Mouse (Mus musculus): ENCODE data around the gene Mpv17l2. TPM values are rescaled to one million over a fixed set of nuclear protein-coding genes. Genes with fewer than 3 reads are reported as not detected.

Mpv17l2 gene
- polyA plus RNA-seq, 1 experiment from 2014 or later: 37.1 TPM

DNA sequence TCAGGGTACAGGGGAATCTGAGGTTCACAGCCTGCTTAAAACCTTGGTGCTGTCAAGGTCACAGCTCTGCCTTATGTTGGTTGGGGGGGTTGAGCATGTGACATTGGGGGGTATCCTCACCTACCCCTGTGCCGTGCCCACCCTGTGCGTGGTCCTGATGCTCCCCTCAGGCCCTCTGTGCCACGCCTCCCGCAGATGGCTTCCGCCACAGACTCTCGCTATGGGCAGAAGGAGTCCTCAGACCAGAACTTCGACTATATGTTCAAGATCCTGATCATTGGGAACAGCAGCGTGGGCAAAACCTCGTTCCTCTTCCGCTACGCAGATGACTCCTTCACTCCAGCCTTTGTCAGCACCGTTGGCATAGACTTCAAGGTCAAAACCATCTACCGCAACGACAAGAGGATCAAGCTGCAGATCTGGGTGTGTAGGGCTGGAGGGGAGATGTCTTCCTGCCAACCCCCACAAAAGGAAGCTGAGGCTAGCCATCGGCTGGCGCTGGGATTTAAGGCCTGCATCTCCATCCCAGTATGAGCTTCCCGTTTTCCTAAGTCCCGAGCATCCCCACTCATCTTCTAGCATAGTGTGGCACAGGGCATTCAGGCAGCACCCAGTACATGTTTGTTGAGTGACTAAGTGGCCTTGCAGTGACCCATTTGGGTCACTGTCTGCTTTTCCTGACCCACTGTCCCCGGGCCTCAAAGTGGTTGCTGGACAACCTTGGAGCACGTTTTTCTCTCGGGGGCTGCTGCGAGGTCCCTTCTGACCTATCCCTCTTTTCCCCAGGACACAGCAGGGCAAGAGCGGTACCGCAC lies 4.9 kb downstream of the Mpv17l2 start:
- no peak for ATAC-seq (ENCODE audit: low read depth)
- 81% methylated on average over 24 of the region's 24 CpGs for WGBS
- Histone ChIP-seq H3K36me3 (ENCODE audit: control insufficient read depth, insufficient read depth, low read length) (peaks cover 12% of the 10 kb centered on the region), H3K4me3 (ENCODE audit: low read length) (no peak overlapping the region; the same call in none of the 2 replicates), H3K4me2 (ENCODE audit: low read depth, low read length) (peak overlapping the region; percentile 94; the same call in 1 of the 2 replicates), H3K4me1 (replicated peaks; ENCODE audit: control insufficient read depth, insufficient read depth, low read length) (peaks cover 36% of the 10 kb centered on the region), H3K27me3 (ENCODE audit: control insufficient read depth, insufficient read depth, low read depth, low read length) (no peaks in the 10 kb centered on the region), H3K9ac (ENCODE audit: low read length) (peak overlapping the region; percentile 83; the same call in 1 of the 2 replicates), H3K27ac (ENCODE audit: low read length) (no peak overlapping the region), H3K9me3 (ENCODE audit: control insufficient read depth, low read length) (no peaks in the 10 kb centered on the region)

DNA sequence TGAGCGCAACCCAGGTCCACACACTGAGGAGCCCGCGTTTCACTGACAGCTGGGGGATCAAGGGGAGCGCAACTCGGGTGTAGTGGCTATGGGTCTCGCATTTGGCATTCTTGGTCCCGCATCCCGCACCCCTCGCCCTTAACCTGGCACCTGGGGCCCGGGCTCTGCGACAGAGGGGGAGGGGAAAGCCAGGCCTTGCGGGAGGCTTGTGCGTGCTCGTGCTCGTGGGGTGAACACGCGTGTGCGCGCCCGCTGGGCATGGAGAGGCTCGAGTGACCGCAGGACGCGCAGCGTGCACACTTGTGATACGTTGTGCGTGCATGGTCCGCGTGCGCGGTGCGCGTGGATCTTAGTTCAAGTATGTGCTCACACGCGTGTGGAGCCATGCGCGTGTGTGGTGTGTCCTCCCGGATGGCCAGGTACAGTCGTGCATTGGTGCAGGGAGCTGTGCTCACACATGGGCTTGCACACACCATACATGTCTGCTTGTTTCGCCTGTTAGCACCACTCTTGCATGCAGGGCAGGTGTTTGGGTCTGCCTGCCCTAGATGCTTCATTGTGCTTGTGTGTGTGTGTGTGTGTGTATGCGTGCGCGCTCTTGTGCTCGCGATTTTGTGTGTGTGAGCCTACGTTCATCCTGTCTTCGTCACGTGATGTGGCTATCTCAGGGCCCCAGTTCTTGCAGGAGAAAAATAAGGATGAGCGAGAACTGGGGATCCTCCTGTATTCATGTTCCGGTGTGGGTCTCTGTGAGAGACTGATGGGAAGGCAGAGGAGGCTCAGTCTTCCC lies 5.7 kb downstream of the Mpv17l2 start:
- Histone ChIP-seq H3K36me3 (ENCODE audit: control insufficient read depth, insufficient read depth, low read length) (peaks cover 12% of the 10 kb centered on the region), H3K4me3 (ENCODE audit: low read length) (peak overlapping the region; percentile 72), H3K9me3 (ENCODE audit: control insufficient read depth, low read length) (no peaks in the 10 kb centered on the region), H3K4me2 (ENCODE audit: low read depth, low read length) (peak overlapping the region; percentile 94), H3K27ac (ENCODE audit: low read length) (0 out of 2 replicates have a peak overlapping the region, but pooled peaks have one; percentile 9), H3K27me3 (ENCODE audit: control insufficient read depth, insufficient read depth, low read depth, low read length) (no peaks in the 10 kb centered on the region), H3K9ac (ENCODE audit: low read length) (peak overlapping the region; percentile 83), H3K4me1 (replicated peaks; ENCODE audit: control insufficient read depth, insufficient read depth, low read length) (peaks cover 33% of the 10 kb centered on the region)
- ATAC-seq (ENCODE audit: low read depth): peak; percentile 8
- 14% methylated on average over 50 of the region's 50 CpGs for WGBS

DNA sequence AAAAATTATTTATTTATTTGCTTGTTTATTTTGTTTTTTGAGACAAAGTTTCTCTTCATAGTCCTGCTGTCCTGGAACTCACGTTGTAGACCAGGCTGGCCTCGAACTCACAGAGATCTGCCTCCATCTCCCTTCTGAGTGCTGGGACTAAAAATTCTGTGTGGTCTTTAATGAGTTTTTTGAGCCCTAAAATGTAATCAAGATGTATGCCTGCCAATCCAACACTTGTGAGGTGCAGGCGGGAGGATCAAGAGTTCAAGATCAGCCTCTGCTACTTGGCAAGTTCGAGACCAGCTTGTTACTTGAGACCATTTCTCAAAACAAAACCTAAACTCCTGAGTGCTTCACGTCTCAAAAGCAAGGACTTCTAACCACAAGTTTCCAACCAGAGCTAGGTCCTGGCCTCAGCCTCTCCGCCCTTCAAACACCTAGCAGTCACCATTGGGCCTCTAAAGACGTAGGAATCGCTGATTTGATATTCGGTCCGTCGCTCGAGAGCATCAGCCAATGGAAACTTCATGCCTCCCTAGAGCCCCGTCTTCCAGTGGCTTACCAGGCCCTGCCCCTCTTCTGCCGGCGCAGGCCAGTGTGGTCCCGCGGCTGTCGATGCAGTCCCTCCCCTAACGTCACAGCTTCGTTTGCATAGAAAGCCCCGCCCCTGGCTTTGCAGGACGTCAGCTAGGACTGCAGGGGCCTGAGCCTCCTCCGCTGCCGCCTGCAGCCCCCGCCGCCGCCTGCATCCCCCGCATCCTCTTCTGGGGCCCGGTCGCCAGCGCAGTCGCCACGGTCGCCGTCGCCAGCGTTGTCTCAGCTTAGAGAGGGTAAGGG lies 6.5 kb downstream of the Mpv17l2 start, which contains the start of gene Rab3a:
TSS of gene Rab3a (plus strand) at position 637 of the 828 bp plus-strand sequence.
- Histone ChIP-seq H3K4me1 (replicated peaks; ENCODE audit: control insufficient read depth, insufficient read depth, low read length) (peaks cover 26% of the 10 kb centered on the region), H3K9me3 (ENCODE audit: control insufficient read depth, low read length) (no peaks in the 10 kb centered on the region), H3K9ac (ENCODE audit: low read length) (peak within 1 kb of the TSS; percentile 83), H3K27ac (ENCODE audit: low read length) (peak within 1 kb of the TSS; percentile 90), H3K4me2 (ENCODE audit: low read depth, low read length) (peak within 1 kb of the TSS; percentile 94), H3K4me3 (ENCODE audit: low read length) (peak within 1 kb of the TSS; percentile 72), H3K36me3 (ENCODE audit: control insufficient read depth, insufficient read depth, low read length) (peaks cover 12% of the 10 kb centered on the region), H3K27me3 (ENCODE audit: control insufficient read depth, insufficient read depth, low read depth, low read length) (no peaks in the 10 kb centered on the region)
- 7% methylated on average over 37 of the region's 37 CpGs for whole genome bisulfite sequencing
- ATAC-seq (ENCODE audit: low read depth): peak; percentile 97

DNA sequence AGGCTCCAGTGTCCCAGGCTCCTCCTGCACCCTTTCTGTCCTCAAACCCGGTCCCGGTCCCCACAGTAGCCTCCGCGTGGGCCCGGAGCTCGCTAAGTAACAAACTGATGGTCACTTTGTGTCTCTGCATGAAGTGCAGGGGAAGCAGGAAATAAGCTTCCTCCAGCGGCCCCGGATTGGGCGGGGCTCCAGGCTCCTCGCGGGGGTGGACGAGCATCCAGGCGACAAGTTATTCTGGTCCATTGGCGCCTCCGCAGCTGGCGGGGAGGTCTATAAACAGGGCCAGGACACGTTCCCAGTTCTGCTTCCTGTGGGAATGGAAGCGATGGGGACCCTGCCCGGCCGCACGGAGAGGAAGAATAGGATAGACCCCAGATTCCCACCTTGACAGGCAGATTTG lies 7.6 kb downstream of the Mpv17l2 start:
- peak; percentile 21; the same call in 1 of the 2 replicates for ATAC-seq (ENCODE audit: low read depth)
- peaks cover 9% of the 10 kb centered on the region for H3K36me3 ChIP-seq (ENCODE audit: control insufficient read depth, insufficient read depth, low read length)
- H3K27ac ChIP-seq (ENCODE audit: low read length): peak overlapping the region; percentile 90
- WGBS: 16% methylated on average over 21 of the region's 21 CpGs
- H3K9me3 ChIP-seq (ENCODE audit: control insufficient read depth, low read length): no peaks in the 10 kb centered on the region
- H3K4me1 ChIP-seq (replicated peaks; ENCODE audit: control insufficient read depth, insufficient read depth, low read length): peaks cover 17% of the 10 kb centered on the region
- H3K9ac ChIP-seq (ENCODE audit: low read length): peak overlapping the region; percentile 56
- peak overlapping the region; percentile 43 for H3K4me2 ChIP-seq (ENCODE audit: low read depth, low read length)
- peak overlapping the region; percentile 23 for H3K4me3 ChIP-seq (ENCODE audit: low read length)
- H3K27me3 ChIP-seq (ENCODE audit: control insufficient read depth, insufficient read depth, low read depth, low read length): peaks cover 5% of the 10 kb centered on the region; the same call in 1 of the 2 replicates

DNA sequence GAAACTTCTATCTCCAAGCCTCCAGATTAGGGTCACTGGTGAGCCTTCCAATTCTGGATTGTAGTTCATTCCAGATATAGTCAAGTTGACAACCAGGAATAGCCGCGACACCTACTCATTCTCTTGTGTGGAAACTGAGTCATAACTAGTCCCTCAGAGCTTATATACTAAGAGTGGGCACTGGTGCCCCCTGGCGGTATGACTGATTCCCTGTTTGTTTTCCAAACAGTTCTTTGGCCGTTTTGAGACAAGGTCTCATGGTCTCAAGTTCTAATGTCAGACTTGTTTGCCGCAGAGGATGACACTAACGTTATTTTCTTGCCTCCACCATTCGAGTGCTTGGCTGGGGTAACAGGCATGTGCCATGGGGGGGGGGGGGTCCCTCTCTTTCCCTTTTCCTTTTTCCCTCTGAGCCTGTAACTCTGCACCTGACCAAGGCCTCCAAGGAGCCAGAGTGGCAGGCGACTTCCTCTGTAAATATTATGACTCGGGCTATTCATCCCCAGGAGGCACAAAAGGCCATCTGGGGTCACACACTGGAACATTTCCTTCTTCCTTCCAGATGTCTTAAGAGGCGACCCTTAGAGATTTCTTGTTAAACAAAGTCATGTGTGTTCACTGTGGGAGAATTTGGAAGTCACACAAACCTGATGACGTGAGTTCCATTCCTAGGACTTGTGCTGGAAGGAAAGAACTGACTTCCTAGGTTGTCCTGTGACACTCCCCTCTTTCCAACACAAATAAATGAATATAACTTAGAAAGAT lies 8.6 kb downstream of the Mpv17l2 start:
- H3K9ac ChIP-seq (ENCODE audit: low read length): no peak overlapping the region
- whole genome bisulfite sequencing: 15% methylated on average over 11 of the region's 11 CpGs

DNA sequence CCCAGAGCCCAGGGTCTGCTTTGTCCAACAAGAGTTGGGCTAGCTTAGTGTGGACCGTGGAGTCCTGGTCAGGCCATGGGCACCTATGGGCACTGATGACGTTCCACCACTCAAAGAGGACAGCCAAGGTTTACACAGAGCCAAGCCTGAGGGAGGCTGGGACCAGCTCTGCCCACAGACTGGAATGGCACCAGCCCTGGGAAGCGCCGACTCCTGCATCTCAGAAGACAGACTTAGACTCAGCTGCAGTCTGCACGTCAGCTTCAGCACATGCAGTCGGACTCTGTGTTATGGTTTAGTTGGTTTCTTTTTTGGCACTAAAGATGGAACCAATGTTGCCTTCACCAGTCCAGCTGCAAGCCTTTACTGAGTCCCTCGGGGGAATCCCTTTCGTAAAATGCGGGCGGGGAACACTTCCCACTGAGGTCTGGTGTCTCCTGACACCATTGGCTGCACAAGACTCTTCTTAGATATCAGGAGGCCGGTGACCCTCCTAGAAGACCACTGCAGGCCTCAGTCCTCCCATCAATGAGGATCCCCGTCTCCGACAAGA lies 10.5 kb downstream of the Mpv17l2 start:
- H3K27me3 ChIP-seq (ENCODE audit: control insufficient read depth, insufficient read depth, low read depth, low read length): peaks cover 31% of the 10 kb centered on the region

More for the DNA sequence above, 8.6 kb downstream of the Mpv17l2 start:
- peaks cover 17% of the 10 kb centered on the region for H3K4me1 ChIP-seq (replicated peaks; ENCODE audit: control insufficient read depth, insufficient read depth, low read length)
- H3K4me2 ChIP-seq (ENCODE audit: low read depth, low read length): peak overlapping the region; percentile 43; the same call in 1 of the 2 replicates
- H3K36me3 ChIP-seq (ENCODE audit: control insufficient read depth, insufficient read depth, low read length): peaks cover 8% of the 10 kb centered on the region
- H3K9me3 ChIP-seq (ENCODE audit: control insufficient read depth, low read length): no peaks in the 10 kb centered on the region
- peak overlapping the region; percentile 90 for H3K27ac ChIP-seq (ENCODE audit: low read length)
- no peak overlapping the region for H3K4me3 ChIP-seq (ENCODE audit: low read length)
- no peak for ATAC-seq (ENCODE audit: low read depth)
- peaks cover 13% of the 10 kb centered on the region for H3K27me3 ChIP-seq (ENCODE audit: control insufficient read depth, insufficient read depth, low read depth, low read length)

DNA sequence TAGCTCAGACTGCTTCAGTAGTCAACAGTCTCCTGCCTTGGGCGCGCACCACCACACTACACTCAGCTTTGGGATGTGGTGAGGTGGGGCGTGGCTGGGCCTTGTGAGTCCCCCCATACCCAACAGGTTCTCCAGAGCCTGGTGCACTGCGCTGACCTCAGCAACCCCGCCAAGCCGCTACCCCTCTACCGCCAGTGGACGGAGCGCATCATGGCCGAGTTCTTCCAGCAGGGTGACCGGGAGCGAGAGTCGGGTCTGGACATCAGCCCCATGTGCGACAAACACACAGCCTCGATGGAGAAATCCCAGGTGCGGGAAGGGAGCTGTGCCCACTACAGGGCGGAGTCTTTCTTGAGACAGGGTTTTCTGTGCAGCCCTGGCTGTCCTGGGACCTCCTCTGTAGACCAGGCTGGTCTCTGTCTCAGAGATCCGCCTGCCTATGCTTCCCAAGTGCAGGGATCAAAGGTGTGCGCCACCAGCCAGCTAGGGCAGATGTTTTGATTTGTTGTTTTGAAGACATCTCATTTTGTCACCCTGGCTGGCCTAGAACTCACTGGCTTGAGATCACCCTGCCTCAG lies 11.6 kb downstream of the Mpv17l2 start:
- H3K4me2 ChIP-seq (ENCODE audit: low read depth, low read length): no peak overlapping the region
- peaks cover 41% of the 10 kb centered on the region for H3K27me3 ChIP-seq (ENCODE audit: control insufficient read depth, insufficient read depth, low read depth, low read length)
- H3K36me3 ChIP-seq (ENCODE audit: control insufficient read depth, insufficient read depth, low read length): no peaks in the 10 kb centered on the region
- 72% methylated on average over 19 of the region's 19 CpGs for WGBS
- H3K9ac ChIP-seq (ENCODE audit: low read length): no peak overlapping the region
- no peak for ATAC-seq (ENCODE audit: low read depth)
- no peaks in the 10 kb centered on the region for H3K9me3 ChIP-seq (ENCODE audit: control insufficient read depth, low read length)
- peaks cover 14% of the 10 kb centered on the region for H3K4me1 ChIP-seq (replicated peaks; ENCODE audit: control insufficient read depth, insufficient read depth, low read length)
- no peak overlapping the region for H3K4me3 ChIP-seq (ENCODE audit: low read length)
- no peak overlapping the region for H3K27ac ChIP-seq (ENCODE audit: low read length)

More for the DNA sequence above, 10.5 kb downstream of the Mpv17l2 start:
- H3K9ac ChIP-seq (ENCODE audit: low read length): no peak overlapping the region
- no peaks in the 10 kb centered on the region for H3K36me3 ChIP-seq (ENCODE audit: control insufficient read depth, insufficient read depth, low read length)
- WGBS: 81% methylated on average over 13 of the region's 13 CpGs
- H3K4me1 ChIP-seq (replicated peaks; ENCODE audit: control insufficient read depth, insufficient read depth, low read length): peaks cover 14% of the 10 kb centered on the region
- no peak overlapping the region for H3K4me3 ChIP-seq (ENCODE audit: low read length)
- ATAC-seq (ENCODE audit: low read depth): no peak
- H3K9me3 ChIP-seq (ENCODE audit: control insufficient read depth, low read length): no peaks in the 10 kb centered on the region
- H3K4me2 ChIP-seq (ENCODE audit: low read depth, low read length): no peak overlapping the region
- H3K27ac ChIP-seq (ENCODE audit: low read length): no peak overlapping the region
